Mouse (Mus musculus) midbrain, embryonic 11.5 days (tissue): ENCODE data around the gene Rbm15b. TPM values are rescaled to one million over a fixed set of nuclear protein-coding genes. Genes with fewer than 3 reads are reported as not detected.

Experiments
- ATAC-seq: fragments of 200-750 bp; cut with Nextera tagmentation; 2 replicates; pipeline ENCODE4 v1.8.0; 2017; ENCODE audit warnings: moderate TSS enrichment, moderate library complexity; ENCODE audit not compliant: low FRiP score
- DNase-seq: peaks from one replicate; pipeline ENCODE4 v3.0.0; 2015; ENCODE audit warnings: low spot score; ENCODE audit errors: missing footprints
- H3K27ac ChIP-seq: fragments of 300-500 bp; sonication (generic); 2 replicates; pipeline ENCODE4 v1.5.1; 2014; ENCODE audit warnings: low read depth, low read length
- H3K27me3 ChIP-seq: fragments of 300-500 bp; sonication (generic); 2 replicates; pipeline ENCODE4 v1.6.1; 2014; ENCODE audit warnings: mild to moderate bottlenecking, low read length, moderate library complexity, mixed read lengths; ENCODE audit not compliant: control insufficient read depth, insufficient read depth
- H3K36me3 ChIP-seq: fragments of 300-500 bp; sonication (generic); 2 replicates; pipeline ENCODE4 v1.6.1; 2014; ENCODE audit warnings: mild to moderate bottlenecking, low read length, moderate library complexity, mixed read lengths; ENCODE audit not compliant: control insufficient read depth, insufficient read depth
- H3K4me1 ChIP-seq: fragments of 300-500 bp; sonication (generic); 2 replicates; pipeline ENCODE4 v1.6.1; 2014; ENCODE audit warnings: low read length; ENCODE audit not compliant: control insufficient read depth, insufficient read depth
- H3K4me2 ChIP-seq: fragments of 300-500 bp; sonication (generic); 2 replicates; pipeline ENCODE4 v1.6.1; 2014; ENCODE audit warnings: mild to moderate bottlenecking, moderate library complexity
- H3K4me3 ChIP-seq: fragments of 300-500 bp; sonication (generic); 2 replicates; pipeline ENCODE4 v1.5.1; 2014; ENCODE audit warnings: low read depth, low read length
- H3K9ac ChIP-seq: fragments of 300-500 bp; sonication (generic); 2 replicates; pipeline ENCODE4 v1.6.1; 2014; ENCODE audit warnings: low read length
- H3K9me3 ChIP-seq: fragments of 300-500 bp; sonication (generic); 2 replicates; pipeline ENCODE4 v1.6.1; 2016; ENCODE audit warnings: low read length; ENCODE audit not compliant: control insufficient read depth
- WGBS: fragments of 180-500 bp; shearing (Covaris S2); extraction: QIAGEN DNeasy Blood & Tissue Kit; methylation state at CpG from one replicate; pipeline ENCODE4 v1.1.7; 2014; 5-methylcytosine and 5-hydroxymethylcytosine counted together
- polyA plus RNA-seq: library from polyadenylated mRNA; unstranded; fragments of >200 nt; fragmentation: Nextera tagmentation; extraction: Ambion mirVana; gene quantifications from 2 replicates; pipeline ENCODE4 v1.2.1, GENCODE M21; 2014

The Rbm15b gene
- polyA plus RNA-seq, result 24.7 and 26.8 TPM in 2 replicates

DNA sequence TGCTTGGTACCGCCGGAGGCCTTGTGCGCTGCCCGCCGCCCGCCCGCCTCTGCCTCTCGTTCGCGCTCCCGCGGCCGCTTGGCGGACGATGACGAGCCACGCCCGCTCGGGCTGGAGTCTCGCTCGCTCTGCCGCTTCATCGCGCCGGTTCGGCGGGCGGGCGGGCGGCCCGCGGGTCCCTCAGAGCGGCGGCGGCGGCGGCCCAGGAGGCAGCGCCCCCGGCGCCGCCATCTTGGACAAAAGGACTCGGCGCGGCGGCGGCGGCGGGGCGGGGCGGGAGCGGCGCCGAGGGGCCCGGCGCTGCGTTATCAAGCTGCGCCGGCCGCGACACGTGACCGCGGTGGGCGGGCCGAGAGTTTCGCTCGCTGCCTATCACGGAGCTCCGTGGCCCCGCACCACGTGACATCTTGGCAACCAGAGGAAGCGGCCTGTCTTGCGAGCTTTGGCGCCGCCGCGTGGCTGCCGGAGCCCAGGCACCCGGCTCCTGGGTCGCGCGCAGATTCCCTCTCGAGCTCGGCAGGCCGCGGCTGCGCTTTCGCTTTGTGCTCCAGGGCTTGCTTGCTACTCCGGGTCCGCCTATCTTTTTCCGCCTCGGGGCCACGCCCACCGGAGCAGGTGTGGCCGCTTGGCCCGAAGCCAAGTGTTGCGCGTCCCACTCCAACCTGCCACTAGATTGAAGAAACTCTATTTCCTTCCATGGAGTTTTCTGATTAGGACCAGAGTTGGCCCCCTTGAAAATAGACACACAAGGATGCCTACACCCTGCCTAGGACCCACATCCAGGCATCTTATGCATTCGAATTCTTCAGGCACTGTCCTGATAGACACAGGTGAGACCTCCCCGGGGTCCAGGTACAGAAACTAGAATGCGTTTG, at the start of gene Rbm15b:
Gene Rbm15b, minus strand, starts transcription at position 601 of the 875 bp plus-strand sequence.
- peaks cover 25% of the 10 kb centered on the region for H3K36me3 ChIP-seq

DNA sequence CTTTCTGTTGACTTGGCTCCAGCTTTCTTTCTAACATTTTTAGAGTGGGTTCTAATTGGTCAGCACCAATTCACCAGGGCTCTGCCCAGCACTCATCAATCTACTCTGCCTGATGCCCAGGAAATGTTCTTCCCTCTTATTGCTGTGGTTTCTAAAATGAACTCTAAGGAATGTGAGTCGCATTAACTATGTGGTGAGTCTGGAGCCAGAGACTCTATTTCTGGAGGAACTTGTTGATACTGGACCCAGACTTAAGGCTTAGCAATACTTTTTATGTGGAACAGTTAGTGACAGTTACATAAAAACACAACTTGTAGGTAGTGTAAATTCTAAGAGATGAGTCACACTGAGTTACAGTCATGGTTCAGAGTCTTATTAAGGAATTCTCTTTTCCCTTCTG, 47.8 kb upstream of the Rbm15b start:
- Histone ChIP-seq H3K36me3 (no peaks in the 10 kb centered on the region), H3K27me3 (no peaks in the 10 kb centered on the region), H3K4me1 (no peaks in the 10 kb centered on the region), H3K4me2 (no peak overlapping the region), H3K27ac (no peak overlapping the region), H3K4me3 (no peak overlapping the region), H3K9ac (no peak overlapping the region), H3K9me3 (no peaks in the 10 kb centered on the region)
- no peak for DNase-seq
- WGBS, result 97% methylated on average over 1 of the region's 1 CpGs
- ATAC-seq, result no peak

More for the DNA sequence above, at the start of gene Rbm15b:
- Histone ChIP-seq H3K27me3 (no peaks in the 10 kb centered on the region), H3K4me1 (peaks cover 49% of the 10 kb centered on the region), H3K9me3 (no peaks in the 10 kb centered on the region), H3K27ac (peak within 1 kb of the TSS; percentile 84), H3K4me3 (peak within 1 kb of the TSS; percentile 98), H3K9ac (peak within 1 kb of the TSS; percentile 99), H3K4me2 (peak within 1 kb of the TSS; percentile 100)
- WGBS, result 3% methylated on average over 85 of the region's 101 CpGs
- ATAC-seq (peak; percentile 74), DNase-seq (peak; percentile 100)

DNA sequence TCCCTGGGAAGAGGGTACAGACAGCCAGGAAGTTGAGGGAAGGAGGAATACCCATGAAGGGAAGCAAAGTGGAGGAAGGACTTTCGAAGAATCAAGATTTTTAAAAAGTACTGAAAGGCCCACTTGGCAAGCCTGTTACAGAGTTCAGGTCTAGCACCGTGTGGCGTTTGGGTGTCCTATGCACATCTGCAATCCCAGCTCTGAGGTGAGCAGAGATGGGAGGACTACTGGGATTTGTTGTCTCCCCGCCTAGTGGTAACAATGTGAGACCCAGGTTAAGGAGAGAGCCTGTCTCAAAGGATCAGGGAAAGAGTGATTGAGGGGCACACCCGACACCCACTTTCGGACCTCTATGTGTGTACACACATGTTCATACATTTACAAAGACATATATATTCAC, 27.6 kb upstream of the Rbm15b start:
- no peaks in the 10 kb centered on the region for H3K36me3 ChIP-seq
- H3K4me3 ChIP-seq, result no peak overlapping the region
- no peak overlapping the region for H3K27ac ChIP-seq
- no peak for DNase-seq
- WGBS, result 93% methylated on average over 6 of the region's 6 CpGs
- no peak overlapping the region for H3K4me2 ChIP-seq
- H3K27me3 ChIP-seq, result no peaks in the 10 kb centered on the region
- no peak for ATAC-seq
- H3K4me1 ChIP-seq, result no peaks in the 10 kb centered on the region
- no peaks in the 10 kb centered on the region for H3K9me3 ChIP-seq
- no peak overlapping the region for H3K9ac ChIP-seq

DNA sequence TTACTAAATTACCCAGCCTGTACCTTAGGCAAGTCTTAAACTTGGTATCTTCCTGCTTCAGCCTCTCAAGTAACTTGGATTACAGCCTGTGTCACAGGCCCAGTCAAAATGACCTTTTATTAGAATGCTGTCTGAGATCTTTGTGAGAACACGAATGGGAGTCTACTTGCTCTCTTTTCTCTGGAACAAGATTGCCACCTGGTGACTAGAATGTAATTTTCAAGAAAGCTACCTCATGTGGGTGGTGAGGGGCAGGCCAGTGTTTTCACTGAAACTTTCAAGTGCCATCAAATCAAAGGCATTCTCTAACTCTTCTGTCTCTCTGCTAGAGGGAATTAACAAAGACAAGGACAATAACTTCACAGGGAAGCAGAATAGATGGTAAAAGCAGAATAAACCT, 26.5 kb upstream of the Rbm15b start:
- DNase-seq, result no peak
- H3K4me2 ChIP-seq, result no peak overlapping the region
- 32% methylated on average over 1 of the region's 1 CpGs for WGBS
- no peaks in the 10 kb centered on the region for H3K9me3 ChIP-seq
- H3K4me3 ChIP-seq, result no peak overlapping the region
- H3K4me1 ChIP-seq, result no peaks in the 10 kb centered on the region
- ATAC-seq, result no peak
- H3K9ac ChIP-seq, result no peak overlapping the region
- no peaks in the 10 kb centered on the region for H3K27me3 ChIP-seq
- no peaks in the 10 kb centered on the region for H3K36me3 ChIP-seq
- H3K27ac ChIP-seq, result no peak overlapping the region

DNA sequence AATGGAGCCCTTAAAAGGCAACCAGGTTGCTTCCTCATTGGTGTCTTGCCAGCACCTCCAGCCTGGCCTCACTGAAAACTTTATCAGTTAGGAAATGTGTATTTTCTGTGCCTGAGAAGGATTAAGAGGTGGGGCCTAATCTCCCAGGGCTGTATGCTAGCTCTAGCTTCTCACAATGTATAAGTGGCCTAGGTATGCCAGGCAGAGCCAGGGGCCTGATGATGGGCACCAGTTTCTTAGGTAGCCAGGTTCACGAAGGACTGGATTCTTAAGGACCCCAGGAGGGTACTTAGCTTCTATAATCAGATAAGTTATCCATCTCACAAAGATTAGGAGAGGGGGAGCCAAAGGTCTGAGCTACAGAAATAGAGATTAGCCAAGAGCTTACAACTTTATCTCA, 24.4 kb upstream of the Rbm15b start:
- DNase-seq (no peak), ATAC-seq (no peak)
- Histone ChIP-seq H3K9me3 (no peaks in the 10 kb centered on the region), H3K36me3 (no peaks in the 10 kb centered on the region), H3K4me3 (no peak overlapping the region), H3K4me2 (no peak overlapping the region), H3K9ac (no peak overlapping the region), H3K4me1 (no peaks in the 10 kb centered on the region), H3K27me3 (no peaks in the 10 kb centered on the region), H3K27ac (no peak overlapping the region)
- WGBS, result 87% methylated on average over 1 of the region's 1 CpGs

DNA sequence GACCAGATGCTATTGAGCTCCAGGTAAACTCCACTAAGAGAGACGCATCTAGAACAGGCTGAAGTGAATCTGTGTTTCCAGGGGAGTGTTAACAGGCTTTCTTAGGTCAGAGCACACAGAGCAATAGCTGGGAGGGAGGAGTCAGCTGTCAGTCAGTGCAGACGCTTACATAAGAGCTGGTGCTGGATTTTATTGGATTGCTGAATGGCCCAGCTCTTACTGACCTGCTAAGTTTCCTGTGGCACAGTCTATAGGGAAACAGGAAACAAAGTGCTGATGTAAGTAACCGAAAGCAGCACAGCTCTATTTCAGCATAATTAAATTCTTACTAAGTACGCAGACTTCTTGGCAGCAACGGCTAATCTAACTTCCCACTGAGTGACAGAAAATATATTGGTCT, 21.5 kb upstream of the Rbm15b start:
- no peaks in the 10 kb centered on the region for H3K9me3 ChIP-seq
- H3K4me2 ChIP-seq, result no peak overlapping the region
- no peaks in the 10 kb centered on the region for H3K36me3 ChIP-seq
- no peak overlapping the region for H3K27ac ChIP-seq
- ATAC-seq, result no peak
- H3K4me3 ChIP-seq, result no peak overlapping the region
- H3K9ac ChIP-seq, result no peak overlapping the region
- DNase-seq, result no peak
- H3K4me1 ChIP-seq, result no peaks in the 10 kb centered on the region
- WGBS, result 67% methylated on average over 5 of the region's 5 CpGs
- no peaks in the 10 kb centered on the region for H3K27me3 ChIP-seq

DNA sequence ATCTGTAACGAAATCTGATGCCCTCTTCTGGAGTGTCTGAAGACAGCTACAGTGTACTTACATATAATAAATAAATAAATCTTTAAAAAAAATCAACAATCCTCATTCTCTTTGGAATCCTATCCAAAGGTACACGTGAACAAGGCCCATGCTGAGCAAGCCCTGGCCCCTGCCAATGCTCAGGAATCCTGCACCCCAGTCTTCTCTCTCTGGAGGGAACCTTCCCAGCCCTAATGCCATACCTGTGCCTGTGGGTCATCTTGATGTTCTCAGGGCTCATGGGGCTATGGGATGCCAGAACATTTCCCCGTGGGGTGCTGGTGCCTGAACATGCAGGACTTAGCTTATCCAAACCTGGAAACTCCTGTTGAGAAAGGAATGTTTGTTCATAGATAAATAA, 20.9 kb upstream of the Rbm15b start:
- Histone ChIP-seq H3K27ac (no peak overlapping the region), H3K36me3 (no peaks in the 10 kb centered on the region), H3K9ac (no peak overlapping the region), H3K9me3 (no peaks in the 10 kb centered on the region), H3K4me1 (no peaks in the 10 kb centered on the region), H3K4me2 (no peak overlapping the region), H3K27me3 (no peaks in the 10 kb centered on the region), H3K4me3 (no peak overlapping the region)
- WGBS, result 75% methylated on average over 3 of the region's 3 CpGs
- no peak for ATAC-seq
- no peak for DNase-seq

DNA sequence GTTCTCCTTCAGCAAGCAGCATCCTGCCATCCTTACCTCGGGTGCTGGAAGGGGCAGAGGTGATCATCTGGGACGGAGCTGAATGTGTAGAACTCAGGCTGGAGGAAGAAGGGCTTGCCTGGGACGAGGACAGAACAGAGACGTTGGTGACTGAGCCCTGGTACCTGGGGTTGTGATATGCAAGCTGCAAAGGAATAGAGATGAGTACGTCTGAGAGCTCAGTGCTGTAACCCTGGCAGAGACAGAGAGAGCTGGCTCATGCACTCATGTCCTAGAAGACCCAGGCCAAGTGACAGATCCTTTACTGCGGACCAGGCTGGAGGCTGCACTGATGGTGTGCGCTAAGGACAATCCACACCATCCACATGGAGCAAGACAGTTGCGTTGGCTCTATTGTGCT, 19.4 kb upstream of the Rbm15b start:
- DNase-seq (no peak), ATAC-seq (no peak)
- Histone ChIP-seq H3K9ac (no peak overlapping the region), H3K27me3 (no peaks in the 10 kb centered on the region), H3K4me1 (no peaks in the 10 kb centered on the region), H3K9me3 (no peaks in the 10 kb centered on the region), H3K4me2 (no peak overlapping the region), H3K4me3 (no peak overlapping the region), H3K36me3 (no peaks in the 10 kb centered on the region), H3K27ac (no peak overlapping the region)
- WGBS, result 85% methylated on average over 8 of the region's 8 CpGs

DNA sequence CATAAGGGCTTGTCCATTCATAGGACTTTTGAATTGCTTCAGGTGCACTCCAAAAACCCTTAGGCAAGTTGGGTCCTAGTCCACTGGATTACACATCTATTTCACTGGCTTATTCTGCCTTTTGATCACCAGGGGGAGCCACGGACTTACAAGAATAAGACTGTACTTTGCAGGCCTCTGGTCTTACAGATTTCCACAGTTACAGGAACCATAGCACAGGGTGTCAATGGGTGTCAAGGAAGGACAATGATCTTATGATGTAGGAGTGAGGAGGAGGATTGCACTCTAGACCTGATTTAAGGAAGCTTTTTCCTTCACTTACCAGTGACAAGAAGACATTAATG, 16.5 kb upstream of the Rbm15b start:
- no peaks in the 10 kb centered on the region for H3K27me3 ChIP-seq
- DNase-seq (no peak), ATAC-seq (no peak)
- H3K9ac ChIP-seq, result no peak overlapping the region
- 25% methylated on average over 1 of the region's 1 CpGs for WGBS
- H3K27ac ChIP-seq, result no peak overlapping the region
- no peaks in the 10 kb centered on the region for H3K36me3 ChIP-seq
- H3K4me2 ChIP-seq, result no peak overlapping the region
- H3K4me3 ChIP-seq, result no peak overlapping the region
- no peaks in the 10 kb centered on the region for H3K9me3 ChIP-seq
- H3K4me1 ChIP-seq, result no peaks in the 10 kb centered on the region
